Mouse (Mus musculus): Measurements from ENCODE around the gene Krt34. TPM values are rescaled to one million over a fixed set of nuclear protein-coding genes. Genes with fewer than 3 reads are reported as not detected.

Gene Krt34
- polyA plus RNA-seq, 2 experiments: not detected

DNA sequence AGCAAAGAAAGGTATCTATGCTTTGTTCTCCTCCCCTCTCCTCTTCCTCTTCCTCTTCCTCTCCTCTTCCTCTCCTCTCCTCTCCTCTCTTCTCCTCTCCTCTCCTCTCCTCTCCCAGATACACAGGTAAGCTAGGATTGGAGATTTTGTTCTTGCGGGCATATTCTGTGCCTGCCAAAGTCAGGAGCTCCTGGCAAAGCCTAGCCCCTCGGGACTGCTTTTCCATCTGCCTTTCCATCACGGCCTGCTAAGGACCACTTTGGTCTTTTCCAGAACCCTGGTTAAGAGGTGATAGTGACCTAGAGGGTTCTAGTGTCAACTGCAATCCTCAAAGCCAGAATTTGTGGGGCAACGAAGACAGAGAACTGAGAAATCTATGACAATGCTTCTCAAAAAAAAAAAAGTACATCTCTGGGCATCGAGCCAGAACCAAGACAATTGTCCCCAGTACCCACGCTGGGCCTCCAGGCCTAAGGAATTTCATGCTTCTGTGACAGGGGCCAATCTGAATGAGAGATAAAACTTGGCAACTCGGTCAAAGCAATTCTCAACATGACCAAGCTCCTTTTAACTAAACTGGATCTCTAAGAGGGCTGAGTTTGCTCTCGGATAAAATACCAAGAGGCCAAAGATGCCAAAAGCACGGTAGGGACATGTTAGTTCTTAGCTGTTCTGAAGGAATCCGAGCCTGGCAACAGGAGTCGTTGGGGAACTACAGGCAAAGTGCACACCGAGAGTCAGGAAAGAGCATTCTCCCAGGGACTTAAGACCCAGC lies 25.1 kb upstream of the Krt34 start:
- no peaks in the 10 kb centered on the region for H3K27me3 ChIP-seq (ENCODE audit: control insufficient read depth, insufficient read depth, low read length)
- H3K36me3 ChIP-seq (replicated peaks; ENCODE audit: control insufficient read depth, insufficient read depth, low read depth): no peaks in the 10 kb centered on the region
- H3K9me3 ChIP-seq (ENCODE audit: control insufficient read depth, low read length): no peaks in the 10 kb centered on the region
- no peak overlapping the region for H3K4me2 ChIP-seq (ENCODE audit: low read depth)
- ATAC-seq (ENCODE audit: insufficient read depth) (no peak), DNase-seq (ENCODE audit: low read depth in 3 of 3, low spot score in 3 of 3) (no peak)
- H3K4me3 ChIP-seq (ENCODE audit: insufficient read depth in 1 of 2, low read depth in 2 of 2, low read length in 2 of 2): no peak overlapping the region
- WGBS (ENCODE audit: insufficient replicate concordance): 64% methylated on average over 12 of the region's 12 CpGs
- H3K4me1 ChIP-seq (replicated peaks; ENCODE audit: control insufficient read depth in 2 of 2, insufficient read depth in 2 of 2, low read length in 1 of 2): no peaks in the 10 kb centered on the region
- H3K9ac ChIP-seq (replicated peaks): no peak overlapping the region
- no peak overlapping the region for H3K27ac ChIP-seq
- TF ChIP-seq CTCF (IDR thresholded peaks at IDR 0.05; ENCODE audit: low read depth): no peak
- no peak for TF ChIP-seq EP300 (IDR thresholded peaks at IDR 0.05; ENCODE audit: low read depth)

GRCm38 (mm10) chr11:100058875-100059274 lies 17.5 kb upstream of the Krt34 start:
- Histone ChIP-seq H3K27ac (no peak overlapping the region), H3K9me3 (ENCODE audit: control insufficient read depth, low read length) (no peaks in the 10 kb centered on the region), H3K4me1 (replicated peaks; ENCODE audit: control insufficient read depth in 2 of 2, insufficient read depth in 2 of 2, low read length in 1 of 2) (no peaks in the 10 kb centered on the region), H3K9ac (replicated peaks) (no peak overlapping the region), H3K4me3 (ENCODE audit: insufficient read depth in 1 of 2, low read depth in 2 of 2, low read length in 2 of 2) (no peak overlapping the region), H3K27me3 (ENCODE audit: control insufficient read depth, insufficient read depth, low read length) (no peaks in the 10 kb centered on the region), H3K36me3 (replicated peaks; ENCODE audit: control insufficient read depth, insufficient read depth, low read depth) (no peaks in the 10 kb centered on the region), H3K4me2 (ENCODE audit: low read depth) (no peak overlapping the region)
- TF ChIP-seq CTCF (IDR thresholded peaks at IDR 0.05; ENCODE audit: low read depth) (no peak), EP300 (IDR thresholded peaks at IDR 0.05; ENCODE audit: low read depth) (no peak)
- no peak for ATAC-seq (ENCODE audit: insufficient read depth)
- 68% methylated on average over 8 of the region's 8 CpGs for WGBS (ENCODE audit: insufficient replicate concordance)
- no peak for DNase-seq (ENCODE audit: low read depth in 3 of 3, low spot score in 3 of 3)

GRCm38 (mm10) chr11:100055686-100056655 lies 14.6 kb upstream of the Krt34 start:
- H3K4me3 ChIP-seq (ENCODE audit: insufficient read depth in 1 of 2, low read depth in 2 of 2, low read length in 2 of 2): no peak overlapping the region
- no peaks in the 10 kb centered on the region for H3K9me3 ChIP-seq (ENCODE audit: control insufficient read depth, low read length)
- no peaks in the 10 kb centered on the region for H3K27me3 ChIP-seq (ENCODE audit: control insufficient read depth, insufficient read depth, low read length)
- H3K9ac ChIP-seq (replicated peaks): no peak overlapping the region
- H3K27ac ChIP-seq: no peak overlapping the region
- 45% methylated on average over 9 of the region's 9 CpGs for WGBS (ENCODE audit: insufficient replicate concordance)
- no peak for TF ChIP-seq EP300 (IDR thresholded peaks at IDR 0.05; ENCODE audit: low read depth)
- TF ChIP-seq CTCF (IDR thresholded peaks at IDR 0.05; ENCODE audit: low read depth): no peak
- ATAC-seq (ENCODE audit: insufficient read depth) (no peak), DNase-seq (ENCODE audit: low read depth in 3 of 3, low spot score in 3 of 3) (no peak)
- H3K4me1 ChIP-seq (replicated peaks; ENCODE audit: control insufficient read depth in 2 of 2, insufficient read depth in 2 of 2, low read length in 1 of 2): no peaks in the 10 kb centered on the region
- no peaks in the 10 kb centered on the region for H3K36me3 ChIP-seq (replicated peaks; ENCODE audit: control insufficient read depth, insufficient read depth, low read depth)
- H3K4me2 ChIP-seq (ENCODE audit: low read depth): no peak overlapping the region

GRCm38 (mm10) chr11:100050451-100050850 lies 9.1 kb upstream of the Krt34 start, which contains the start of gene Krt31:
Gene Krt31, minus strand, starts transcription at chr11:100050551.
- ATAC-seq (ENCODE audit: insufficient read depth) (no peak), DNase-seq (ENCODE audit: low read depth in 3 of 3, low spot score in 3 of 3) (no peak)
- 61% methylated on average over 3 of the region's 3 CpGs for WGBS (ENCODE audit: insufficient replicate concordance)

GRCm38 (mm10) chr11:100047193-100047592 lies 5.8 kb upstream of the Krt34 start:
- Histone ChIP-seq H3K4me2 (ENCODE audit: low read depth) (no peak overlapping the region), H3K4me1 (replicated peaks; ENCODE audit: control insufficient read depth in 2 of 2, insufficient read depth in 2 of 2, low read length in 1 of 2) (no peaks in the 10 kb centered on the region), H3K4me3 (ENCODE audit: insufficient read depth in 1 of 2, low read depth in 2 of 2, low read length in 2 of 2) (no peak overlapping the region), H3K9ac (replicated peaks) (no peak overlapping the region), H3K27ac (no peak overlapping the region), H3K27me3 (ENCODE audit: control insufficient read depth, insufficient read depth, low read length) (no peaks in the 10 kb centered on the region), H3K36me3 (replicated peaks; ENCODE audit: control insufficient read depth, insufficient read depth, low read depth) (no peaks in the 10 kb centered on the region), H3K9me3 (ENCODE audit: control insufficient read depth, low read length) (no peaks in the 10 kb centered on the region)
- WGBS (ENCODE audit: insufficient replicate concordance): 66% methylated on average over 2 of the region's 2 CpGs
- ATAC-seq (ENCODE audit: insufficient read depth) (no peak), DNase-seq (ENCODE audit: low read depth in 3 of 3, low spot score in 3 of 3) (no peak)
- TF ChIP-seq EP300 (IDR thresholded peaks at IDR 0.05; ENCODE audit: low read depth) (no peak), CTCF (IDR thresholded peaks at IDR 0.05; ENCODE audit: low read depth) (no peak)

More at GRCm38 (mm10) chr11:100050451-100050850, 9.1 kb upstream of the Krt34 start, which contains the start of gene Krt31:
- TF ChIP-seq CTCF (IDR thresholded peaks at IDR 0.05; ENCODE audit: low read depth): no peak
- no peak for TF ChIP-seq EP300 (IDR thresholded peaks at IDR 0.05; ENCODE audit: low read depth)
- H3K4me3 ChIP-seq (ENCODE audit: insufficient read depth in 1 of 2, low read depth in 2 of 2, low read length in 2 of 2): no peak within 1 kb of the TSS
- no peaks in the 10 kb centered on the region for H3K27me3 ChIP-seq (ENCODE audit: control insufficient read depth, insufficient read depth, low read length)
- H3K4me2 ChIP-seq (ENCODE audit: low read depth): no peak within 1 kb of the TSS
- no peaks in the 10 kb centered on the region for H3K4me1 ChIP-seq (replicated peaks; ENCODE audit: control insufficient read depth in 2 of 2, insufficient read depth in 2 of 2, low read length in 1 of 2)
- H3K9ac ChIP-seq (replicated peaks): no peak within 1 kb of the TSS
- no peaks in the 10 kb centered on the region for H3K9me3 ChIP-seq (ENCODE audit: control insufficient read depth, low read length)
- H3K36me3 ChIP-seq (replicated peaks; ENCODE audit: control insufficient read depth, insufficient read depth, low read depth): no peaks in the 10 kb centered on the region
- no peak within 1 kb of the TSS for H3K27ac ChIP-seq
